Mouse (Mus musculus): ENCODE data around the gene Mef2d.

Gene Mef2d

GRCm38 (mm10) chr3:88141787-88142523, at the start of gene Mef2d:
Gene Mef2d, plus strand, starts transcription at chr3:88142372.
- peak; percentile 95 for DNase-seq (ENCODE audit: low spot score)

GRCm38 (mm10) chr3:88094126-88094525, 48.0 kb upstream of the Mef2d start:
- DNase-seq (ENCODE audit: low spot score), result no peak

- DNase-seq (ENCODE audit: low spot score), result no peak
These were observed 44.5 kb upstream of the Mef2d start for GRCm38 (mm10) chr3:88097666-88098065.

GRCm38 (mm10) chr3:88100251-88100650, 41.9 kb upstream of the Mef2d start:
- DNase-seq (ENCODE audit: low spot score), result no peak

- DNase-seq (ENCODE audit: low spot score), result no peak
These were observed 40.4 kb upstream of the Mef2d start for GRCm38 (mm10) chr3:88101736-88102135.

GRCm38 (mm10) chr3:88102196-88102595, 40.0 kb upstream of the Mef2d start:
- DNase-seq (ENCODE audit: low spot score), result no peak

- DNase-seq (ENCODE audit: low spot score), result no peak
These were observed 39.6 kb upstream of the Mef2d start for GRCm38 (mm10) chr3:88102611-88103010.

- DNase-seq (ENCODE audit: low spot score), result no peak
These were observed 36.0 kb upstream of the Mef2d start for GRCm38 (mm10) chr3:88106126-88106525.

- no peak for DNase-seq (ENCODE audit: low spot score)
These were observed 33.0 kb upstream of the Mef2d start for GRCm38 (mm10) chr3:88109126-88109525.

GRCm38 (mm10) chr3:88114396-88114795, 27.8 kb upstream of the Mef2d start:
- no peak for DNase-seq (ENCODE audit: low spot score)

- DNase-seq (ENCODE audit: low spot score), result no peak
These were observed 22.0 kb upstream of the Mef2d start for GRCm38 (mm10) chr3:88120117-88120651.

- no peak for DNase-seq (ENCODE audit: low spot score)
These were observed 20.7 kb upstream of the Mef2d start for GRCm38 (mm10) chr3:88121164-88122131.

GRCm38 (mm10) chr3:88125195-88125594, 17.0 kb upstream of the Mef2d start:
- no peak for DNase-seq (ENCODE audit: low spot score)

GRCm38 (mm10) chr3:88126181-88126580, 16.0 kb upstream of the Mef2d start:
- DNase-seq (ENCODE audit: low spot score), result no peak

GRCm38 (mm10) chr3:88127636-88128035, 14.5 kb upstream of the Mef2d start:
- no peak for DNase-seq (ENCODE audit: low spot score)

- DNase-seq (ENCODE audit: low spot score), result no peak
These were observed 14.1 kb upstream of the Mef2d start for GRCm38 (mm10) chr3:88128056-88128455.

GRCm38 (mm10) chr3:88129006-88129405, 13.2 kb upstream of the Mef2d start:
- no peak for DNase-seq (ENCODE audit: low spot score)

- DNase-seq (ENCODE audit: low spot score), result no peak
These were observed 11.1 kb upstream of the Mef2d start for GRCm38 (mm10) chr3:88131071-88131470.

GRCm38 (mm10) chr3:88132492-88132891, 9.7 kb upstream of the Mef2d start:
- DNase-seq (ENCODE audit: low spot score), result no peak

- no peak for DNase-seq (ENCODE audit: low spot score)
These were observed 8.9 kb upstream of the Mef2d start for GRCm38 (mm10) chr3:88133187-88133771.

GRCm38 (mm10) chr3:88136346-88136745, 5.8 kb upstream of the Mef2d start:
- DNase-seq (ENCODE audit: low spot score), result no peak

- no peak for DNase-seq (ENCODE audit: low spot score)
These were observed 5.2 kb upstream of the Mef2d start for GRCm38 (mm10) chr3:88136945-88137494.
